Mouse (Mus musculus): ENCODE data around the gene D430042O09Rik. TPM values are rescaled to one million over a fixed set of nuclear protein-coding genes. Genes with fewer than 3 reads are reported as not detected.

The D430042O09Rik gene
- total and polyA plus RNA-seq, 2 experiments, result 8.5 to 8.8 TPM

DNA sequence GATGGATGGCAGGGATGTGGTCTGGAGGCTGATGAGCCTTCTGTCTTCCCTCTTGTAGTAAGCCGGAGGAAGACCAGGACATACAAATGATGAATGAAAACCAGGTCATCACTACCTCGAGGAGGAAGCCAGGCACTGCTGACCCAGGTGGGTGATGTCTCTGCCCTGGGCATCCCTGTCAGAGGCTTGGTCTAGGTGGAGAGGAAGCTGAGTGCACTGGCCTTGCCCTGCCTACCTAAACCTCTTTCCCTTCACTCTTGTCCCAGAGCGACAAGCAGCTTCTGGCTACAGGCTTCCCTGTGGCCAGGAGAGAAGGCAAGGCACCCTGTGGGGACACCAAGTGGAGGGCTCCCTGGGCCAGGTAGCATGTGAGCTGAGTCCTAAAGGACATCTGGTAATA lies 165.2 kb downstream of the D430042O09Rik start:
- no peak for DNase-seq (ENCODE audit: extremely low read depth, low read depth, low spot score)
- no peaks in the 10 kb centered on the region for H3K4me1 ChIP-seq (ENCODE audit: control insufficient read depth, insufficient read depth, low read length)
- H3K79me2 ChIP-seq (ENCODE audit: control insufficient read depth, insufficient read depth, low read length), result no peaks in the 10 kb centered on the region
- no peak overlapping the region for H3K9ac ChIP-seq (ENCODE audit: low read depth, low read length)
- H3K27me3 ChIP-seq (ENCODE audit: control insufficient read depth, insufficient read depth, low read length), result no peaks in the 10 kb centered on the region
- WGBS, result 87% methylated on average over 3 of the region's 3 CpGs
- no peak for TF ChIP-seq CTCF (IDR thresholded peaks at IDR 0.05; ENCODE audit: low read depth, low read length)
- TF ChIP-seq POLR2A (IDR thresholded peaks at IDR 0.05; ENCODE audit: extremely low read depth, insufficient read depth, low read length), result no peak
- H3K36me3 ChIP-seq (ENCODE audit: control insufficient read depth, insufficient read depth, low read length), result no peaks in the 10 kb centered on the region
- no peak overlapping the region for H3K4me3 ChIP-seq (ENCODE audit: insufficient read depth, low read depth, low read length)
- H3K27ac ChIP-seq (replicated peaks; ENCODE audit: insufficient read depth, low read depth, low read length), result no peak overlapping the region

GRCm38 (mm10) chr7:125873971-125874495 lies 166.3 kb downstream of the D430042O09Rik start:
- WGBS, result 87% methylated on average over 6 of the region's 6 CpGs
- Histone ChIP-seq H3K36me3 (ENCODE audit: control insufficient read depth, insufficient read depth, low read length) (no peaks in the 10 kb centered on the region), H3K4me3 (ENCODE audit: insufficient read depth, low read depth, low read length) (no peak overlapping the region), H3K27ac (replicated peaks; ENCODE audit: insufficient read depth, low read depth, low read length) (no peak overlapping the region), H3K4me1 (ENCODE audit: control insufficient read depth, insufficient read depth, low read length) (no peaks in the 10 kb centered on the region), H3K27me3 (ENCODE audit: control insufficient read depth, insufficient read depth, low read length) (no peaks in the 10 kb centered on the region), H3K79me2 (ENCODE audit: control insufficient read depth, insufficient read depth, low read length) (no peaks in the 10 kb centered on the region), H3K9ac (ENCODE audit: low read depth, low read length) (no peak overlapping the region)
- TF ChIP-seq CTCF (IDR thresholded peaks at IDR 0.05; ENCODE audit: low read depth, low read length) (no peak), POLR2A (IDR thresholded peaks at IDR 0.05; ENCODE audit: extremely low read depth, insufficient read depth, low read length) (no peak)
- no peak for DNase-seq (ENCODE audit: extremely low read depth, low read depth, low spot score)

- Histone ChIP-seq H3K79me2 (ENCODE audit: control insufficient read depth, insufficient read depth, low read length) (no peaks in the 10 kb centered on the region), H3K4me3 (ENCODE audit: insufficient read depth, low read depth, low read length) (no peak overlapping the region), H3K4me1 (ENCODE audit: control insufficient read depth, insufficient read depth, low read length) (no peaks in the 10 kb centered on the region), H3K9ac (ENCODE audit: low read depth, low read length) (no peak overlapping the region), H3K36me3 (ENCODE audit: control insufficient read depth, insufficient read depth, low read length) (no peaks in the 10 kb centered on the region), H3K27me3 (ENCODE audit: control insufficient read depth, insufficient read depth, low read length) (no peaks in the 10 kb centered on the region), H3K27ac (replicated peaks; ENCODE audit: insufficient read depth, low read depth, low read length) (no peak overlapping the region)
- WGBS, result 61% methylated on average over 4 of the region's 4 CpGs
- TF ChIP-seq CTCF (IDR thresholded peaks at IDR 0.05; ENCODE audit: low read depth, low read length) (no peak), POLR2A (IDR thresholded peaks at IDR 0.05; ENCODE audit: extremely low read depth, insufficient read depth, low read length) (no peak)
- no peak for DNase-seq (ENCODE audit: extremely low read depth, low read depth, low spot score)
Observed at GRCm38 (mm10) chr7:125878040-125878439, 170.4 kb downstream of the D430042O09Rik start.

- TF ChIP-seq CTCF (IDR thresholded peaks at IDR 0.05; ENCODE audit: low read depth, low read length), result no peak
- TF ChIP-seq POLR2A (IDR thresholded peaks at IDR 0.05; ENCODE audit: extremely low read depth, insufficient read depth, low read length), result no peak
- Histone ChIP-seq H3K4me3 (ENCODE audit: insufficient read depth, low read depth, low read length) (no peak overlapping the region), H3K27ac (replicated peaks; ENCODE audit: insufficient read depth, low read depth, low read length) (no peak overlapping the region), H3K4me1 (ENCODE audit: control insufficient read depth, insufficient read depth, low read length) (no peaks in the 10 kb centered on the region), H3K79me2 (ENCODE audit: control insufficient read depth, insufficient read depth, low read length) (no peaks in the 10 kb centered on the region), H3K36me3 (ENCODE audit: control insufficient read depth, insufficient read depth, low read length) (no peaks in the 10 kb centered on the region), H3K27me3 (ENCODE audit: control insufficient read depth, insufficient read depth, low read length) (no peaks in the 10 kb centered on the region), H3K9ac (ENCODE audit: low read depth, low read length) (no peak overlapping the region)
- WGBS, result 75% methylated on average over 2 of the region's 2 CpGs
- DNase-seq (ENCODE audit: extremely low read depth, low read depth, low spot score), result no peak
Observed at GRCm38 (mm10) chr7:125883232-125883631, 175.5 kb downstream of the D430042O09Rik start.

DNA sequence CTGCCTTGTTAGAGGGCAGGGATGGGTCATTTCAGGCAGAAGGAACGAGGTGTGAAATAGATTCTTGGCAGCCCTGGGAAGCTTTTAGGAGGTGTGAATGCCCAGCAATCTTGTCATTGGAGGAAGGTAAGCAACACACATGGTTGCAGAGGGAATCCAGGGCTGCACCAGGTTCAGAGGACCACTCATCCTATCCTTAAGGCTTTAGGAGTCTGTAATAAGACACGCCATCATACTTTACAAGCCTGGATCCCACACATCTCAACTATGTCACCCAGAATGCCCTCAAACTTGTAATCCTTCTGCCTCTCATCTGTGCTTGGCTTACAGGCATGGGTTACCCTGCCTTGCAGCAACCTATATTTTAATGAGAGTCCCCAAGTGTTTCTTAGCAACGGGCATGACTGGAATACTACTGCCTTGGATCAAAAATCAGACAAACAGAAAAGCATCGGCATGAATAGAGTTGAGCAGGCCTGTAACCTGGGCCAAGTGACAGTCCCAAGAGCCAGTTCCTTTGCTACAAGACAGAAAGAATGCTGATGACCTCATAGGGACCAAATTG lies 178.5 kb downstream of the D430042O09Rik start:
- TF ChIP-seq POLR2A (IDR thresholded peaks at IDR 0.05; ENCODE audit: extremely low read depth, insufficient read depth, low read length) (no peak), CTCF (IDR thresholded peaks at IDR 0.05; ENCODE audit: low read depth, low read length) (no peak)
- H3K27me3 ChIP-seq (ENCODE audit: control insufficient read depth, insufficient read depth, low read length), result no peaks in the 10 kb centered on the region
- no peaks in the 10 kb centered on the region for H3K36me3 ChIP-seq (ENCODE audit: control insufficient read depth, insufficient read depth, low read length)
- no peak overlapping the region for H3K9ac ChIP-seq (ENCODE audit: low read depth, low read length)
- H3K79me2 ChIP-seq (ENCODE audit: control insufficient read depth, insufficient read depth, low read length), result no peaks in the 10 kb centered on the region
- WGBS, result 78% methylated on average over 4 of the region's 4 CpGs
- DNase-seq (ENCODE audit: extremely low read depth, low read depth, low spot score), result no peak
- H3K4me3 ChIP-seq (ENCODE audit: insufficient read depth, low read depth, low read length), result no peak overlapping the region
- no peaks in the 10 kb centered on the region for H3K4me1 ChIP-seq (ENCODE audit: control insufficient read depth, insufficient read depth, low read length)
- no peak overlapping the region for H3K27ac ChIP-seq (replicated peaks; ENCODE audit: insufficient read depth, low read depth, low read length)

GRCm38 (mm10) chr7:125887124-125887523 lies 179.4 kb downstream of the D430042O09Rik start:
- DNase-seq (ENCODE audit: extremely low read depth, low read depth, low spot score), result no peak
- no peaks in the 10 kb centered on the region for H3K4me1 ChIP-seq (ENCODE audit: control insufficient read depth, insufficient read depth, low read length)
- 72% methylated on average over 4 of the region's 4 CpGs for WGBS
- no peak overlapping the region for H3K27ac ChIP-seq (replicated peaks; ENCODE audit: insufficient read depth, low read depth, low read length)
- H3K36me3 ChIP-seq (ENCODE audit: control insufficient read depth, insufficient read depth, low read length), result no peaks in the 10 kb centered on the region
- H3K79me2 ChIP-seq (ENCODE audit: control insufficient read depth, insufficient read depth, low read length), result no peaks in the 10 kb centered on the region
- no peak overlapping the region for H3K4me3 ChIP-seq (ENCODE audit: insufficient read depth, low read depth, low read length)
- TF ChIP-seq POLR2A (IDR thresholded peaks at IDR 0.05; ENCODE audit: extremely low read depth, insufficient read depth, low read length) (no peak), CTCF (IDR thresholded peaks at IDR 0.05; ENCODE audit: low read depth, low read length) (no peak)
- H3K9ac ChIP-seq (ENCODE audit: low read depth, low read length), result no peak overlapping the region
- H3K27me3 ChIP-seq (ENCODE audit: control insufficient read depth, insufficient read depth, low read length), result no peaks in the 10 kb centered on the region

Data from liver, adult 2 months (tissue).